Mouse (Mus musculus): ENCODE measurements around the gene Pwp2.

The Pwp2 gene

GRCm38 (mm10) chr10:78171581-78171980, 13.4 kb downstream of the Pwp2 start:
- in situ Hi-C loops (cut with MboI, MseI), result no loop called here

DNA sequence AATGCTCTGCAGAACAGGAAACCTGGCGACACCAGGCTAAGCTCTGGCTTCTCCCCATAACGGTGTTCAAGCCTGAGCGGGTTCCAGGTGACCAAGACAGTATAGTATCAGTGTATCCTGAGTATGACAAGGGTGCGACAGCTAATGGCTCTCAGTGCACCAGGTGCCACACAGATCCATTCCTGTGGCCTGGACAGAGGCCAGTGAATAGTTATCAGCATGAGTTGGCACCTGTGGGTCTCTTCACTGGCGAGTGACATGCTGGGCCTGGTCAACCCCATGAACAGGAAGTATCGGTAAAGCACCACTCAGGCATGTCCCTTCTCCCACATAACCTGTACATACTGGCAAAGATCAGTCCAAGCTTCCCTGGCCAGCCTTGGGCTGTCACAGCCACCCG, 13.9 kb downstream of the Pwp2 start:
- in situ Hi-C loops (cut with MboI, MseI), result no loop called here

DNA sequence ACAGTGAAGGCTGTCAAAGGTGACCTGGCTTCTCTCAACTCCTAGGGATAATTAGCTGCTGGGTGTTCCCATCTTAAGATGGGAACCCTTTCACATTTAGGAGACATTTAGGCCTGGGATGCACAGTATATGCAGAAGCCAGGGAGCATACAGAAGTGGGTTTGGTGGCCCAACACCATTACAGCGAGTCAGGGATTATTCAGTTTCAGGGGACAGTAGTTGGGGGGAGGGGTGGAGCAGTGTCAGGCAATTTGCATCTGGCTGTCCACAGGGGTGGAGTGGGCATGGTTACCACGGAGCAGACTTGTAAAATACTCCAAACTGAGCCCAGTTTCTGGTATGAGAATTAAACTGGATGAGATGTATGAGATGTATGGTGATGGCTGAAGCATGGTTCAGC, 14.5 kb downstream of the Pwp2 start:
- in situ Hi-C loops (cut with MboI, MseI), result no loop called here

GRCm38 (mm10) chr10:78169281-78170042, 15.5 kb downstream of the Pwp2 start, which contains the start of gene D10Jhu81e:
Gene D10Jhu81e (minus strand): TSS chr10:78169782.
- in situ Hi-C loops (cut with MboI, MseI), result no loop called here

- in situ Hi-C loops (cut with MboI, MseI), result no loop called here
Observed at GRCm38 (mm10) chr10:78168792-78169191, 16.2 kb downstream of the Pwp2 start.

GRCm38 (mm10) chr10:78167775-78168174, 17.2 kb downstream of the Pwp2 start:
- in situ Hi-C loops (cut with MboI, MseI), result no loop called here

DNA sequence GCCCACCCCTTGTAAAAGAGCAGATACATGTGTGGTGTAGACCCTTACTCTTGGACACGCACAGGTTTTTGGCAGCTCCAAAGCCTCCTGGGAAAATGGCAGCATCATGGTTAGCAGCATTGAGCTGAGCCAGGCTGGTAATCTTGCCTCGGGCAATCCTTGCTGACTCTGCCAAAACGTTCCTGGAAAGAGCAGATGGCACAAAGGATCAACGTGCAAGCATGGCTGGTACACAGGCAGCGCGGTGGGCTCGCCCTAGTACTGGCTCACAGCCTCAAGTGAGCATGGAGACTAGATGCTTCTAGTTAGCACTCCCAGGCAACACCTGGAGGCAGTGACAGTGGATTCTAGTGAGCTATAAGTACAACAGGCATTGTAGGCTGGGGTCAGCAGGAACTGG, 17.6 kb downstream of the Pwp2 start:
- in situ Hi-C loops (cut with MboI, MseI), result no loop called here

- in situ Hi-C loops (cut with MboI, MseI), result no loop called here
Observed at GRCm38 (mm10) chr10:78165256-78166005, 19.5 kb downstream of the Pwp2 start.

GRCm38 (mm10) chr10:78164786-78165185, 20.2 kb downstream of the Pwp2 start:
- in situ Hi-C loops (cut with MboI, MseI), result loop anchor here (5.0 kb wide), 1 partner anchor 132 kb away; no protein-coding TSS in a partner anchor

DNA sequence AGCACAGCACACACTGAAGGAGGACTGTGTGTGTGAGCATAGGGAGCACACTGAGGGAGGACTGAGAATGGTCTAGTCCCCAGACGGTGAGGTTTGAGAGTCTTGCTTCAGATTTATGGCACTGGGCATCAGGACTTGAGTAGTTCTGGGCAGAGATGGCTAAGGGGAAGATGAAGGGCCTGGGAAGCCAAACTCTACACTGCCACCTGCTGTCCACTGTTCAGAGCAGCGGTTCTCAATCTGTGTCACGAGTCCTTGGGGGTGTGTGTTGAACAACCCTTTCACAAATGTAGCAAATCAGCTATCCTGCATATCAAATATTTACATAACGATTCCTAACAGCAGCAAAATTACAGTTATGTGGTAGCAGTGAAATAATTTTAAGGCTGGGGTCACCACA, 21.0 kb downstream of the Pwp2 start:
- in situ Hi-C loops (cut with MboI, MseI), result loop anchor here (5.0 kb wide), 1 partner anchor 132 kb away; no protein-coding TSS in a partner anchor

GRCm38 (mm10) chr10:78163241-78163640, 21.7 kb downstream of the Pwp2 start:
- in situ Hi-C loops (cut with MboI, MseI), result loop anchor here (5.0 kb wide), 1 partner anchor 131 kb away; no protein-coding TSS in a partner anchor

- in situ Hi-C loops (cut with MboI, MseI), result loop anchor here (5.0 kb wide), 1 partner anchor 130 kb away; no protein-coding TSS in a partner anchor
Observed at GRCm38 (mm10) chr10:78162646-78163045, 22.3 kb downstream of the Pwp2 start.

DNA sequence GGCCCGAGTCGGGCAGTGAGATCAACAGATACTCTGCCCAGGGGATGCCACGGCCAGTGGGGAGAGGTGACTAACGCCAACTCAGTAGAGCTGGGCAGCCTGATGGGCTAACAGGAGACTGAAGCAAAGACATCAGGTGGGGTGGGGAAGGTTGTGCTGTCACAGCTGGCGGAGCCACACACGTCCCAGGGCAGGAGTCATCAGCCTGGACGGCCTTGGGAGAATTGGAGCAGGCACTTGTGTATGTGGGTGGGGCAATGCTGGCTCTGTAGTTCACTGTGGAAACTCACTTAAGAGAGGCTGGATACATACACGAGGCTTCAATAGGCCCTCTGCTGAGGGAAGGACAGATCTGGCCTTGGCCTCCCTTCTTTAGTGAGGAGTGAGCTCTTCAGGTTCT, 23.9 kb downstream of the Pwp2 start:
- in situ Hi-C loops (cut with MboI, MseI), result loop anchor here (5.0 kb wide), 1 partner anchor 129 kb away; no protein-coding TSS in a partner anchor

- in situ Hi-C loops (cut with MboI, MseI), result loop anchor here (5.0 kb wide), 1 partner anchor 128 kb away; no protein-coding TSS in a partner anchor
Observed at GRCm38 (mm10) chr10:78160369-78161095, 24.4 kb downstream of the Pwp2 start.

DNA sequence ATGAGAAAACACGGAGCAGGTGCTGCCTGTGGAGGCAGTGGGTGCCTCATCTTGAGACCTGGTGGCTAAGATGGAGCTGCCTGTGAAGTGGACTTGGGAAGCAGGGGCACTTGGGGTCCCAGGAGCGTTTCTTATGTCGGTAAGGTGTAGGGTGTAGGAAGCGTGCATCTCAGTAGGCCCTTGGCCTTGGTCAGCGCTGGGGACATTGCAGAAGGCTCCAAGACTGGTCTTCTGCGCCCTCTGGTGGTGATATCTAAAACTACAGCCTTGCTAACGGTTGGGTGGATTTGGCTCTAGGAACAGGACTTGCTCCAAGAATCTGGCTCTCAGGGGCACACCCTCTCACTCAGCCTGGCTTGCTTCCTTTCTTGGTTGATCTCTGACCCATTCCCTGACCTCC, 25.0 kb downstream of the Pwp2 start:
- in situ Hi-C loops (cut with MboI, MseI), result loop anchor here (5.0 kb wide), 1 partner anchor 128 kb away; no protein-coding TSS in a partner anchor

DNA sequence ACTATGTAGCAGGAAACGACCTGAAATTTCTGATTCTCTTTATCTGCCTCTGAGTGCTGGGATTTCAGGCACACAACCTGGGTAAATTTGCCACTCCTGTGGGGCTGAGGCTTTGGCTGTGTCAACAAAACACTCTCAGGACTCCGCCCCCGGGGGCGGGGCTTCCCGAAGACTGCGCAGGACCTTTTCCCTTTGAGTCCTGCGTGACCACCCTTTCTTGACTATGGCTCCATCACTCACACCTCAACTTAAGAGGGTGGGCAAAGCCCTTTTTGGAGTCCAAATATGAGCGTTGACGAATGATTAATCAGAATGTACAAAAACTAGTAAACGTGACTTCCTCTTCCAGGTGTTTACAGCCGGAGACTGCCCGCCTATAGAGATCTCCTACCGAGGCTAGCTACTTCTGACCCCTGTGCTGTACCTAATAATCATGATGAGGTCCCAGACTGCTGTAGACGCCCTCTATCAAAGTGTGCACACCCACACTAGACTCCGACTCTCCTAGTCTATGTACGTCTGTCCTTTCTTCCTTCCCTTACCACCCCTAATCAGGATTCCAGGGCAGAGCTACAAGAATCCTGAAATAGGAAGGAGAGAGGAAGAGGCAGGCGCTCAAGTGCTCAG, 25.6 kb downstream of the Pwp2 start:
- in situ Hi-C loops (cut with MboI, MseI), result no loop called here

DNA sequence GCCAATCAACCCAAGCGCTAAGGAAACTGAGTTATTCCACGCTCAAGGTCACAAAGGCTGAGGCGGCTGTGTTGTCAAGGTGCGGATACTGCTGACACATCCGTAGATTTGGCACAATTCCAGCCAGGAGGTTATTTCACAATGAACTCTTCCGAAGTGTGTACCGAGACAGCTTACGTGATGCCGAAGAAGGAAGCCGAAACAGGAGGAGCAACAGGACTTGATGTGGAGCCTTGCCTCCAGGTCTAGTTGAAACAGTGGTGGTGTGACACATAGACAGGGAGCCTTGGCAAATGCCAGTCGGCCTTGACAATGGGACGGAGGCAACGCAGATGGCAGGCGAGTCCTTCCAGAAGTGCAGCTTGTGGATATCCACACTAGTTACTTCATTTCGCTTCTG, 26.9 kb downstream of the Pwp2 start:
- in situ Hi-C loops (cut with MboI, MseI), result no loop called here

DNA sequence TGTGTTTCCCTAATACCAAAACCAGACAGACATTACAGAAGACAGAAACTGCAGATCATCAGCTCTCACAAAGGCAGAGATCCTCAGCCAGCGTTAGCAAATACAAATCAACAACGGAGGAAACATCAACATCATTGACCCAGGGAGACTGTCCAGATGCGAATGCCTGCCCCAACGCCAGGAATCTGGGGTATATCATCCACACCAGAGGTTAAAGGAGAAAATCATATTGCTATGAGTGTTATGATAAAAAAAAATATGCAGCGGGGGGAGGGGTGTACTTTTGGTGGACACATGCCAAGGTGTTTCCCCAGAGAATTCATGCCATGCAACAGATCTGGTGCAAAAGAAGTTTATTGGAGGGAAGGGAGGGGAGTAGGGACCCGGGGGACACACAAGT, 28.0 kb downstream of the Pwp2 start:
- in situ Hi-C loops (cut with MboI, MseI), result no loop called here

GRCm38 (mm10) chr10:78148834-78149766, 35.8 kb downstream of the Pwp2 start:
- in situ Hi-C loops (cut with MboI, MseI), result no loop called here

GRCm38 (mm10) chr10:78147908-78148441, 37.0 kb downstream of the Pwp2 start:
- in situ Hi-C loops (cut with MboI, MseI), result no loop called here

Data from T-helper 1 cell (primary cell).